Mouse (Mus musculus) cortical plate, adult 2 months (tissue): ENCODE data around the gene Zfp738.

Experiments used
- CTCF ChIP-seq: fragments of 200-500 bp; IDR thresholded peaks from 2 replicates; pipeline ENCODE4 v1.5.1; 2011; ENCODE audit warnings: mild to moderate bottlenecking, control low read depth, low read length; ENCODE audit not compliant: insufficient read depth; ENCODE audit errors: extremely low read depth
- POLR2A ChIP-seq: fragments of 200-500 bp; IDR thresholded peaks from 2 replicates; pipeline ENCODE4 v1.6.1; 2011; ENCODE audit warnings: mild to moderate bottlenecking, low read length, control low read depth; ENCODE audit not compliant: insufficient read depth; ENCODE audit errors: extremely low read depth

GRCm38 (mm10) chr13:67652496-67652895, 34.4 kb downstream of the Zfp738 start:
- no peak for TF ChIP-seq CTCF
- TF ChIP-seq POLR2A = no peak
